Mouse (Mus musculus): ENCODE measurements around the gene Kcnip1. TPM values are rescaled to one million over a fixed set of nuclear protein-coding genes. Genes with fewer than 3 reads are reported as not detected.

The Kcnip1 gene
- polyA plus RNA-seq, 1 experiment from 2014 or later, result 1.1 TPM

DNA sequence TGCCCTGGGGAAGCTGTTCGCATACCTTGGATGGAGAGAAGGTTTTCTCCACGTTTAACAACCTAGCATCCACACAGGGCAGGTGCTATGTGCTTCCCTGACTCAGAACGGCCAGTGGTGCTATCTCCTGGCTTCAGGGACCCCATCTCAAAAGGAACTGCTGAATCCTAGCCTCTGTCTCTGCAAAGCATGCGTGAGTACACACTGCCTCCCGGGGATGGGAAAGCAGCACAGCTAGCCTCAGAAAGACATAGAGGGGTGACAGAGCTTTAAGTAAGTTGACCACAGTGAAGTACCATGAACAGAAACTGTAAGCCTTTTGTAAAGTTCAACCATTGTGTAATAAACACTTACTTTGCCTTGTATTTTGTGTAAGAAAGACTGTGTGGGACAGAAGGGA, 544 bp upstream of the Kcnip1 start:
- Histone ChIP-seq H3K9ac (replicated peaks; ENCODE audit: low read length) (no peak overlapping the region), H3K4me2 (replicated peaks; ENCODE audit: low read depth, low read length) (peak overlapping the region; percentile 42; the same call in 1 of the 2 replicates), H3K27ac (ENCODE audit: low read length) (no peak overlapping the region), H3K27me3 (ENCODE audit: insufficient read depth, low read length) (peaks cover 3% of the 10 kb centered on the region; the same call in 1 of the 2 replicates), H3K4me3 (ENCODE audit: low read length) (no peak overlapping the region), H3K36me3 (ENCODE audit: insufficient read depth, low read length) (no peaks in the 10 kb centered on the region), H3K4me1 (ENCODE audit: insufficient read depth, low read length) (peaks cover 9% of the 10 kb centered on the region), H3K9me3 (ENCODE audit: low read length) (no peaks in the 10 kb centered on the region)
- ATAC-seq (ENCODE audit: low FRiP score, low TSS enrichment), result no peak
- whole genome bisulfite sequencing, result 60% methylated on average over 5 of the region's 5 CpGs

DNA sequence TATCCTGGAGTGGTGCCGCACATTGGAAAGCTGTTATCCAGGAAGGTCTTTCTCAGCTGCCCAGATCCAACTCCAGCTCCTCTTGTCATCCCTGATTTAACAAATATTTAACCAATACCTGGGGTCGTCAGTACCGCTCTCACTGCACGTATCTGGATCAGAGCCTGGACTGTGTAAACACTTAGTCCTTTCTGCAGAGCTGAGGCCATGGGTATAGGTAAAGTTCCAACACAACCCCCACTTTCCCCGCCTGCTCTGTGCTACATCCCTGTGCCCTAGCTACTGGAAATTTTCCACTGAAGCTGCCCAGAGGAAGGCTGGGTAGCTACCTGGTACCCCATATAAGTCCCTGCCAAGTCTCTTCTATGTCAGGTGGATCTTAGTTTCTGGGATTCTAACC, 3.0 kb downstream of the Kcnip1 start:
- Histone ChIP-seq H3K4me1 (ENCODE audit: insufficient read depth, low read length) (peaks cover 9% of the 10 kb centered on the region), H3K27ac (ENCODE audit: low read length) (no peak overlapping the region), H3K9ac (replicated peaks; ENCODE audit: low read length) (no peak overlapping the region), H3K9me3 (ENCODE audit: low read length) (no peaks in the 10 kb centered on the region), H3K4me3 (ENCODE audit: low read length) (no peak overlapping the region), H3K4me2 (replicated peaks; ENCODE audit: low read depth, low read length) (no peak overlapping the region), H3K27me3 (ENCODE audit: insufficient read depth, low read length) (peaks cover 3% of the 10 kb centered on the region; the same call in 1 of the 2 replicates), H3K36me3 (ENCODE audit: insufficient read depth, low read length) (no peaks in the 10 kb centered on the region)
- 76% methylated on average over 5 of the region's 5 CpGs for WGBS
- ATAC-seq (ENCODE audit: low FRiP score, low TSS enrichment), result no peak

DNA sequence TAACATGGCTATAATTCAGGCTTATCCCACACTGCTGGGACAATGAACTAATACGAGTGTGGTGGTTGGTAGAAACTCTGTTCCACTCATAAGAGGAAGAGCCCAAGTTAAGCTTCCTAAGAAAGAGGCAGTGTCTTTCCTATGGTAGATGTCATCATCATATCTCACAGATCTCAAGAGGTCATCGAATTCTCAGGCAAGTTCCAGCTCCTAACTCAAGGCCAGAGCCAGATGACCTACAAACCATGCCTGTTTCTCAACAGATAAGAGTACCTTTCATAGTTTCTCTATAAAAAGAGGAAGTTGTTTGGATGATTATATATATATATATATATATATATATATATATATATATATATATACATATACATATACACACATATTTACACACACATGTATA, 6.4 kb downstream of the Kcnip1 start:
- Histone ChIP-seq H3K4me1 (ENCODE audit: insufficient read depth, low read length) (no peaks in the 10 kb centered on the region), H3K9me3 (ENCODE audit: low read length) (no peaks in the 10 kb centered on the region), H3K9ac (replicated peaks; ENCODE audit: low read length) (no peak overlapping the region), H3K4me3 (ENCODE audit: low read length) (no peak overlapping the region), H3K36me3 (ENCODE audit: insufficient read depth, low read length) (no peaks in the 10 kb centered on the region), H3K4me2 (replicated peaks; ENCODE audit: low read depth, low read length) (no peak overlapping the region), H3K27ac (ENCODE audit: low read length) (no peak overlapping the region), H3K27me3 (ENCODE audit: insufficient read depth, low read length) (no peaks in the 10 kb centered on the region)
- WGBS, result 90% methylated on average over 2 of the region's 2 CpGs
- ATAC-seq (ENCODE audit: low FRiP score, low TSS enrichment), result no peak

DNA sequence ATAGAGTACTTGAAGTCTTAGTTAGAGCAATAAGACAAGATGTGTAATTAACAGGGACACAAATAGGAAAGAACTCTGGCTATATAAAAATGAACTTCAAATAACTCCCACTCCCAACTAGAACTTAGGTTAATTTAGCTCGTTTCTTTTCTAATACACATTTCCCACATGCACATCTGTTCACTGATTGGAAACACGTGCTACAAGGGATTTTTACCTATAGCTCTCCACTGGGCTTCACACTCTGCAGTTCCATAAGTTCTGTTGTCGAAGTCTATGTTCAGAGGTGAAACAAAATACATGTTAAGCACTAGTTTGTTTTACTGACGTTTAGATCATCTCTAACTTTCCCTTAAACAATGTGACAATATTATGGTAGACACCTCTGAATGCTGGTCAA, 12.8 kb downstream of the Kcnip1 start:
- no peak overlapping the region for H3K27ac ChIP-seq (ENCODE audit: low read length)
- H3K4me3 ChIP-seq (ENCODE audit: low read length), result no peak overlapping the region
- no peak overlapping the region for H3K9ac ChIP-seq (replicated peaks; ENCODE audit: low read length)
- no peaks in the 10 kb centered on the region for H3K36me3 ChIP-seq (ENCODE audit: insufficient read depth, low read length)
- no peak for ATAC-seq (ENCODE audit: low FRiP score, low TSS enrichment)
- WGBS, result 73% methylated on average over 4 of the region's 4 CpGs
- H3K4me1 ChIP-seq (ENCODE audit: insufficient read depth, low read length), result no peaks in the 10 kb centered on the region
- no peaks in the 10 kb centered on the region for H3K27me3 ChIP-seq (ENCODE audit: insufficient read depth, low read length)
- H3K4me2 ChIP-seq (replicated peaks; ENCODE audit: low read depth, low read length), result no peak overlapping the region
- H3K9me3 ChIP-seq (ENCODE audit: low read length), result no peaks in the 10 kb centered on the region

DNA sequence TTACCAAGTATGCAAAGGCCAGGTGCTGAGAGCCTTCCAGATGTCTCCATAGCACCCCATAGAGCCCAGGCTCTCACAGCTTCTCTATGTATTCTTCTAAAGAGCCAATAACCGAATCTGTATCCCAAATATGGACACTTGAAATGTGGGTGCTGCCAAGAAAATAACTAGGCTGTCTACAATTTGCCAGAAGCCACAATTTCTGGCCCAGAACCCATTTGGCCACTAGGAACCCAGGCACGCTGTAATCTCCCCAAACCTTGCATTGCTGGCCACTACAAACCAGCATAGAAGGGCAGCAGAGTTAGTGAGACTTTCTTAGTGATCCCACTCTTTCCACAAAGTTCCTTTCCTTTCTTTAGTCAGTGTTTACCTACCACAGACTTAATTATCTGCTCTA, 17.8 kb downstream of the Kcnip1 start:
- H3K27me3 ChIP-seq (ENCODE audit: insufficient read depth, low read length), result no peaks in the 10 kb centered on the region
- no peaks in the 10 kb centered on the region for H3K4me1 ChIP-seq (ENCODE audit: insufficient read depth, low read length)
- WGBS, result 88% methylated on average over 2 of the region's 2 CpGs
- no peaks in the 10 kb centered on the region for H3K36me3 ChIP-seq (ENCODE audit: insufficient read depth, low read length)
- ATAC-seq (ENCODE audit: low FRiP score, low TSS enrichment), result no peak
- H3K27ac ChIP-seq (ENCODE audit: low read length), result no peak overlapping the region
- H3K9me3 ChIP-seq (ENCODE audit: low read length), result no peaks in the 10 kb centered on the region
- H3K4me2 ChIP-seq (replicated peaks; ENCODE audit: low read depth, low read length), result no peak overlapping the region
- no peak overlapping the region for H3K4me3 ChIP-seq (ENCODE audit: low read length)
- no peak overlapping the region for H3K9ac ChIP-seq (replicated peaks; ENCODE audit: low read length)

DNA sequence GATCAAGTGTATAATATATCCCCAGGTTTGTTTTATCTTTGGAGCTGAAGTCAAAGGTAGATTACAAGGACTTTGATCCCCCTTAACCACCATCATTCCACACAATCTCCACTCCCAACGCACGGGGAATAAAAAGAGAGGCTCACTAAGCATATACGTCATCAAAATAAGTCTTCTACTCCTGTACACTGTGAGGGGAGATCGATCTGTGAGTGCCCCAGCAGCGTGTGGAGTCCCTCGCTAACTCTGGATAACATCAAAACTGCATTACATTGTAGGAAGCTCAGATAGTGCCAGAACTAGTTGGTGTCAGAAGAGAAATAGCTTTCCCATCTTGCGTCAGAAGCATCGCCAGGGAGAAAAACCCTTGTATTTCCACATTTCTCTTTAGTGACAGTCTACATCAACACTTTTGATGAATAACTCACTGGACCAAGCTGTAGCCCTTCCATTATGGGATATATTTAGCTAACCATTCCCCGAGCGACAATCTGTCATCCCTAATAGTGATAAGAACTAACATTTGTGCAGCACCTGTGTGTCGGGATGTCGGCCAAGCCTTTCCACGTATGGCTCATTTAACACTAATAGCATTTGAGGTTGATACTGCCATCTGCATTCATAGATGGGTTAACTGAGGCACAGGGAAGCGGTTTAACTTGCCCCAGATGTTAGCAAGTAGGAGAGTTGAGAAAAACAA, 18.5 kb downstream of the Kcnip1 start:
- Histone ChIP-seq H3K4me1 (ENCODE audit: insufficient read depth, low read length) (no peaks in the 10 kb centered on the region), H3K27ac (ENCODE audit: low read length) (no peak overlapping the region), H3K9me3 (ENCODE audit: low read length) (no peaks in the 10 kb centered on the region), H3K9ac (replicated peaks; ENCODE audit: low read length) (no peak overlapping the region), H3K27me3 (ENCODE audit: insufficient read depth, low read length) (no peaks in the 10 kb centered on the region), H3K36me3 (ENCODE audit: insufficient read depth, low read length) (no peaks in the 10 kb centered on the region), H3K4me3 (ENCODE audit: low read length) (no peak overlapping the region), H3K4me2 (replicated peaks; ENCODE audit: low read depth, low read length) (no peak overlapping the region)
- ATAC-seq (ENCODE audit: low FRiP score, low TSS enrichment), result no peak
- 81% methylated on average over 14 of the region's 14 CpGs for WGBS

DNA sequence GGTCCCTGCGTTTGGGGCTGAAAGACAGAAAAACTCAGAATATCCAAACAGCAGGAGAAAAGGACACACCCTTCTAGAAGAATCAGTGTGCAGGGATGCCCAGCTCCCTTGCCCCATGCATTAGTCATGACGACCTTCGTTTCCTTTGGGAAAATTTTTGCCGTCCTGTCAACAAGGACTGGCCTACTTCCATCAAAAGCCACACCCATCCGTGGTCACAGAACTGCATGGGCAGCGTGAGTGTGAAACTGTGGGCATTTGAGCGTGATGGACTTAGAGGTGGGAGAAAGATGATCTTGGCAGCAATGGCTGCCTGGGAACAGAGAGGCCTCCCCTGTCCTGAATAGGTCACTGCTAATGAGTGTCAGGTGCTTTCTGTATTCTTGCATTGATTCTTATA, 20.8 kb downstream of the Kcnip1 start:
- ATAC-seq (ENCODE audit: low FRiP score, low TSS enrichment), result no peak
- WGBS, result 72% methylated on average over 7 of the region's 7 CpGs
- H3K9ac ChIP-seq (replicated peaks; ENCODE audit: low read length), result no peak overlapping the region
- H3K4me2 ChIP-seq (replicated peaks; ENCODE audit: low read depth, low read length), result no peak overlapping the region
- H3K4me3 ChIP-seq (ENCODE audit: low read length), result no peak overlapping the region
- H3K4me1 ChIP-seq (ENCODE audit: insufficient read depth, low read length), result no peaks in the 10 kb centered on the region
- H3K27me3 ChIP-seq (ENCODE audit: insufficient read depth, low read length), result no peaks in the 10 kb centered on the region
- H3K36me3 ChIP-seq (ENCODE audit: insufficient read depth, low read length), result no peaks in the 10 kb centered on the region
- no peaks in the 10 kb centered on the region for H3K9me3 ChIP-seq (ENCODE audit: low read length)
- H3K27ac ChIP-seq (ENCODE audit: low read length), result no peak overlapping the region

DNA sequence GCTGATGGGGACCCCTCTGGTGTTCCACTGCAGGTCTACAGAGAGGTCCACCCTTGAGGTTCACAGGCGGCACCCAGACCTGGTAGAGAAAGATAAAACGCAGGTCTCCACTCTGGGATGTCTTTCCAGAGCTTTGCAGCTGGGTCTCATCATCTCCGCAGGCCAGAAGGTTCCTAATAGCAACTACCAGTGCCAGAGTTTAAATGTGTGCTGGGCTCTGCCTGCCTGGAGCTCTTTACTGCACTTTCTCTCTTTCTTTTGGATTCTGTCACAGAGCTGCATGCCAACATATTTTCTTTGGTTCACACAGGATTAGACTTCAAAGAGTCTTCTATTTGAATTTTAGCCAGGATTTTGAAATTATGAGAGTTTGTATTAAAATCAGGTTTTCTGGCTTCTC, 23.8 kb downstream of the Kcnip1 start:
- Histone ChIP-seq H3K27ac (ENCODE audit: low read length) (no peak overlapping the region), H3K4me2 (replicated peaks; ENCODE audit: low read depth, low read length) (no peak overlapping the region), H3K9me3 (ENCODE audit: low read length) (no peaks in the 10 kb centered on the region), H3K27me3 (ENCODE audit: insufficient read depth, low read length) (no peaks in the 10 kb centered on the region), H3K36me3 (ENCODE audit: insufficient read depth, low read length) (no peaks in the 10 kb centered on the region), H3K4me1 (ENCODE audit: insufficient read depth, low read length) (no peaks in the 10 kb centered on the region), H3K4me3 (ENCODE audit: low read length) (no peak overlapping the region), H3K9ac (replicated peaks; ENCODE audit: low read length) (no peak overlapping the region)
- no peak for ATAC-seq (ENCODE audit: low FRiP score, low TSS enrichment)
- 89% methylated on average over 3 of the region's 3 CpGs for WGBS

DNA sequence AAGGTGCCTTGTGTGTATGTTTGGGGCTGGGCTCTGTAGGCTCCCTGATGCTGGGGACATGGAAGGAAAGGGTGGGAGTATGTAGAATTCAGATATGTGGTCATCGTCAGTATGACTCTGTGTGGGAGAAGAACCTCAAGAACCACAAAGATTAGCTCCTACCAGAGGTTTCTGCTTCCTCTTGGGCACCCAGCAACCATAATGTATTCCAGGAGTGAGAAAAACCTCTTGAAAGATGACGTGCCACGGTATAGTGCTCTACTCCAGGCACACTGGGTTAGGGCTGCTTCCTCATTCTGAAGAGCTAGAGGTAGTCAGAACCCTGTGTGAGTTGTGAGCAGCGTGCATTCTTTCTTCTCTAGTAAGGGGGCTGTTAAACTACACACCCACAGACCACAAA, 25.2 kb downstream of the Kcnip1 start:
- no peaks in the 10 kb centered on the region for H3K9me3 ChIP-seq (ENCODE audit: low read length)
- H3K4me1 ChIP-seq (ENCODE audit: insufficient read depth, low read length), result 0 out of 2 replicates have a peak, but pooled peaks cover 7% of the 10 kb centered on the region
- H3K4me3 ChIP-seq (ENCODE audit: low read length), result no peak overlapping the region
- WGBS, result 73% methylated on average over 4 of the region's 4 CpGs
- no peak overlapping the region for H3K27ac ChIP-seq (ENCODE audit: low read length)
- no peaks in the 10 kb centered on the region for H3K27me3 ChIP-seq (ENCODE audit: insufficient read depth, low read length)
- H3K36me3 ChIP-seq (ENCODE audit: insufficient read depth, low read length), result no peaks in the 10 kb centered on the region
- no peak overlapping the region for H3K4me2 ChIP-seq (replicated peaks; ENCODE audit: low read depth, low read length)
- no peak overlapping the region for H3K9ac ChIP-seq (replicated peaks; ENCODE audit: low read length)
- no peak for ATAC-seq (ENCODE audit: low FRiP score, low TSS enrichment)

DNA sequence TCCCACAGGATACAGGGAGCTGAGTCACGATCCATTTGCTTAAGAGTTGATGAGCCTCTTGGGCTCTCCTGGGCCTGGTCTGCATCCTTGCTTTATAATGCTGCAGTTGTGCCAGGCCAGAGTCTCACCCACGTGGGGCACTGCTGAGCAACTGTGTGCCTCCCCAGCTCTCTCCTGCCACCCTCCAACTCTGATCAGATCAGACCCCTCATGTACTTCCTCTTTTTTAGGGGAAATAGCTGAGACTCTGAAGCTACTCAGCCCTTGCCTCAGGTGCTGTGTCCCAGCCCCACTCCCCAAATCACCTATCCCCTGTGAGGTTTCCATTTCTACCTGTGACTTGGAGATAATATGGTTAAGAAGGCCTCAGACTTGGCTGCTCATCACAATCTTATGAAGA, 27.6 kb downstream of the Kcnip1 start:
- Histone ChIP-seq H3K27ac (ENCODE audit: low read length) (no peak overlapping the region), H3K4me3 (ENCODE audit: low read length) (no peak overlapping the region), H3K9ac (replicated peaks; ENCODE audit: low read length) (no peak overlapping the region), H3K9me3 (ENCODE audit: low read length) (no peaks in the 10 kb centered on the region), H3K4me1 (ENCODE audit: insufficient read depth, low read length) (0 out of 2 replicates have a peak, but pooled peaks cover 10% of the 10 kb centered on the region), H3K4me2 (replicated peaks; ENCODE audit: low read depth, low read length) (no peak overlapping the region), H3K36me3 (ENCODE audit: insufficient read depth, low read length) (no peaks in the 10 kb centered on the region), H3K27me3 (ENCODE audit: insufficient read depth, low read length) (no peaks in the 10 kb centered on the region)
- ATAC-seq (ENCODE audit: low FRiP score, low TSS enrichment), result no peak
- WGBS, result 57% methylated on average over 2 of the region's 2 CpGs

All from kidney, embryonic 16.5 days (tissue).